Mouse (Mus musculus): ENCODE measurements around the gene Togaram2. TPM values are rescaled to one million over a fixed set of nuclear protein-coding genes. Genes with fewer than 3 reads are reported as not detected.

The Togaram2 gene
- polyA plus RNA-seq, 1 experiment from 2014 or later, result 0.50 TPM

DNA sequence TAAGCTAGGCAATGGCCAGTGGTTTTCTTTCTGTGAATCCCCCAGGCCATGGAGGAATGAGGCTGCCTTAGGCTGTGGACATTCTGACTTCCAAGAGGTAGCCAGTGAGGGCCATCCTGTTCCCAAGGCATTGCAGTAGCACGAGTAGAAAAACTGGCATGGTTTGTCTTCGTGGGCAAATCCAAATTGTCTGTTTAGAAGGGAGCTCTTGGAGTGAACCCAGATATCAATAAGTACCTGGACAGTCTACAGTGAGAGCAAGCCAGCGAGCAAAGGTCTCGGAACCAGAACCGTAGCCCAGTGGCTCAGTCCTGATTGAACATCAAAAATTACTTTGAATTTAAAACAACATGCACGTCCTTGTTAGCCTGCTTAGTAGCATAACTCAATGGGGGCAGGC is 10.2 kb downstream of the Togaram2 start:
- Histone ChIP-seq H3K4me3 (no peak overlapping the region), H3K27me3 (no peaks in the 10 kb centered on the region), H3K4me2 (no peak overlapping the region), H3K27ac (no peak overlapping the region), H3K4me1 (peaks cover 11% of the 10 kb centered on the region; the same call in 1 of the 2 replicates), H3K36me3 (no peaks in the 10 kb centered on the region), H3K9ac (no peak overlapping the region), H3K9me3 (no peaks in the 10 kb centered on the region)
- ATAC-seq (ENCODE audit: insufficient number of reproducible peaks, low FRiP score, low TSS enrichment, low read depth), result no peak
- WGBS, result 86% methylated on average over 6 of the region's 6 CpGs

DNA sequence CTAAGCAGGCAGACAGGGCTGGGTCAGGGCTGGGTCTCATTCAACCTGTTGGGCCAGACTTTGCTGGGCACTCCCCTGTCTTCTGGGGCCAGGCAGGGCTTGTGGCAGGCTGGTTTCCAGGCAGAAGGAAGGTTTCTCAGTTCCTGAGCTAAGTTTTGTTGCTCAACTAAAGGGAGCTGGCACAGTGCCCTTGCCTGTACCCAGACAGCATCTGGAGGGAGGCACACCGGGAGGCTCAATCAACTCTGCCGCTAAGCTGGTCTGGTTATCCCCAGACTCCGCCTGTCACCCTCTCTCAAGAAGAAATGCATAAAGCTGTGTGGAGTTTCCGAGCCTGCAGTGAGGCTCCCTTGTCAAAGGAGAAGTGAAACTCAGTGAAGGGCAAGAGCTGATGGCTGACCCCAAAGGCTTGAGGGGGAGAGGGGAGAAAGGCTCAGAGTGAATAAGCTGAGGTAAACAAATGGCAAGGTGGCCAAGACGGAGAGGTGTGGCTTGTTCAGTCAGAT is 11.1 kb downstream of the Togaram2 start:
- 28% methylated on average over 5 of the region's 5 CpGs for WGBS
- no peak for ATAC-seq (ENCODE audit: insufficient number of reproducible peaks, low FRiP score, low TSS enrichment, low read depth)

DNA sequence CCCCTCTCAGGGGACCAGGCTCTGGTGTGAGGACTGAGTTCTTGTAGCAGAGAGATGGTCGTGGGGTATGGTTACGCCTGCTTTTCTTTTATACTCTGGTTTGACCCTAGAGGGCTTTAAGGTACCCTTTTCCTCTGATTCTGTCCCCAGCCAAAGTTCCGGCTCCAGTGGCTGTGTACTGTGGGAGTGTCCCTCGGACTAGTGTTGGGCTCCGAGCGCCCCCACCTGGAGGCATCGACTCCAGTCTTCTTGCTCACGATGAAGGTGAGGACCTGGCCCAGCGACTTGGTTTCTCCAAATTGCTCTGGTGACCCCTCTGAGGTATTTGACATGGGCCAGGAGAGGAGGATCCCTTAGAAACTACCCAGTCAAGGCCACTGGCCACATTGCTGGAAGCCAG is 14.4 kb downstream of the Togaram2 start:
- Histone ChIP-seq H3K4me2 (no peak overlapping the region), H3K4me3 (no peak overlapping the region), H3K36me3 (no peaks in the 10 kb centered on the region), H3K9ac (no peak overlapping the region), H3K27ac (no peak overlapping the region), H3K4me1 (peaks cover 7% of the 10 kb centered on the region; the same call in 1 of the 2 replicates), H3K27me3 (no peaks in the 10 kb centered on the region), H3K9me3 (no peaks in the 10 kb centered on the region; the same call in 1 of the 2 replicates)
- 67% methylated on average over 9 of the region's 9 CpGs for WGBS
- ATAC-seq (ENCODE audit: insufficient number of reproducible peaks, low FRiP score, low TSS enrichment, low read depth), result no peak

More for the DNA sequence above, 11.1 kb downstream of the Togaram2 start:
- Histone ChIP-seq H3K9ac (no peak overlapping the region), H3K36me3 (no peaks in the 10 kb centered on the region), H3K4me3 (no peak overlapping the region), H3K9me3 (no peaks in the 10 kb centered on the region; the same call in 1 of the 2 replicates), H3K27me3 (no peaks in the 10 kb centered on the region), H3K4me2 (no peak overlapping the region), H3K27ac (peak overlapping the region; percentile 24; the same call in 1 of the 2 replicates), H3K4me1 (peaks cover 9% of the 10 kb centered on the region; the same call in 1 of the 2 replicates)

- H3K4me1 ChIP-seq, result no peaks in the 10 kb centered on the region; the same call in 1 of the 2 replicates
- H3K36me3 ChIP-seq, result no peaks in the 10 kb centered on the region
- H3K27me3 ChIP-seq, result no peaks in the 10 kb centered on the region
- 61% methylated on average over 5 of the region's 5 CpGs for WGBS
- no peak for ATAC-seq (ENCODE audit: insufficient number of reproducible peaks, low FRiP score, low TSS enrichment, low read depth)
- H3K9me3 ChIP-seq, result no peaks in the 10 kb centered on the region; the same call in 1 of the 2 replicates
- no peak overlapping the region for H3K9ac ChIP-seq
- no peak overlapping the region for H3K4me3 ChIP-seq
- H3K27ac ChIP-seq, result no peak overlapping the region
- H3K4me2 ChIP-seq, result no peak overlapping the region
Observed at GRCm38 (mm10) chr17:71689903-71690302, 16.8 kb downstream of the Togaram2 start.

DNA sequence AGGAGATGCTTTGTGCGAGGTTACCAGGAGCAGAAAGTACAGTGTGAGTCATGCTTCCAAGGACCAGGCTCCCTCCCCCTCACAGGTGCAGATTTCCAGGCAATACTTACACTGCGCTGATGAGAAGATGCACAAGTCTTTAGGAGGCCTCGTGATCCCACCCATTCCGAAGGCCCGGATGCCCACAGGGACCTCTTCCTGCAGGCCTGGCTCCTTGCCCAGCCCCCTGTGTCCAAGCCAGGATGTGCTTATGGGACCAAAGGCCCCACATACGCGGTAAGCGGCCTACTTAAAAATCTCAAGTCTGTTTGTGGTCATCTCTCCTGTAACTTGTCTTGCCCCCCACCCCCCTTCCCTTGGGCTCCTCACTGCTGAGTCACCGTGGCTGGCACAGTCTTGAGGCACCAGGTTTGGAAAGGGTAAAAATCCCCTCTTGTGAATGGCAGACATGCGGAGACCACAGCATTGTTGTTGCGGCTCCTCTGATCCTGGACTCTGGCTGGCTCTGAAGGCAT is 18.4 kb downstream of the Togaram2 start:
- H3K4me1 ChIP-seq, result no peaks in the 10 kb centered on the region; the same call in 1 of the 2 replicates
- no peaks in the 10 kb centered on the region for H3K36me3 ChIP-seq
- ATAC-seq (ENCODE audit: insufficient number of reproducible peaks, low FRiP score, low TSS enrichment, low read depth), result no peak
- no peak overlapping the region for H3K4me2 ChIP-seq
- H3K9ac ChIP-seq, result no peak overlapping the region
- no peak overlapping the region for H3K4me3 ChIP-seq
- 58% methylated on average over 11 of the region's 11 CpGs for WGBS
- no peaks in the 10 kb centered on the region for H3K27me3 ChIP-seq
- no peaks in the 10 kb centered on the region; the same call in 1 of the 2 replicates for H3K9me3 ChIP-seq
- H3K27ac ChIP-seq, result no peak overlapping the region

DNA sequence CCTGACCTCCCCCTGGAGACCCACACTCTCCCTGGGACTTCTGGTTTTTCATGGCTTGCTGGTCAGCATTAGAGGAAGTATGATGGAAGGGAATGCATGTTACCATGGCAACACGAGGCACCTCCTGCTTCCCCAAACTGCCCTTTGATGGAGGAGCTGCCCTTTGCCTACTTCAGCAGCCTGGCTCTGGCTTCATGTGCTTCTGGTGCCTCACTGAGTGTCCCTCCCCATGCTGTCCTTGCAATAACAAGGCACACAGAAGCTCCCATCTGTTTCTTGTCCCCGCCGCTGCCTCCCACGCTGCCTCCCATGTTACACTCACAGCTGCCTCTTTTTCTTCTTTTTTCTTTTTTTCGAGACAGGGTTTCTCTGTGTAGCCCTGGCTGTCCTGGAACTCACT is 20.3 kb downstream of the Togaram2 start:
- H3K27ac ChIP-seq, result no peak overlapping the region
- no peaks in the 10 kb centered on the region; the same call in 1 of the 2 replicates for H3K9me3 ChIP-seq
- H3K4me1 ChIP-seq, result no peaks in the 10 kb centered on the region; the same call in 1 of the 2 replicates
- no peaks in the 10 kb centered on the region for H3K36me3 ChIP-seq
- no peak for ATAC-seq (ENCODE audit: insufficient number of reproducible peaks, low FRiP score, low TSS enrichment, low read depth)
- no peak overlapping the region for H3K9ac ChIP-seq
- no peaks in the 10 kb centered on the region; the same call in 1 of the 2 replicates for H3K27me3 ChIP-seq
- no peak overlapping the region for H3K4me3 ChIP-seq
- WGBS, result 59% methylated on average over 5 of the region's 5 CpGs
- H3K4me2 ChIP-seq, result no peak overlapping the region

DNA sequence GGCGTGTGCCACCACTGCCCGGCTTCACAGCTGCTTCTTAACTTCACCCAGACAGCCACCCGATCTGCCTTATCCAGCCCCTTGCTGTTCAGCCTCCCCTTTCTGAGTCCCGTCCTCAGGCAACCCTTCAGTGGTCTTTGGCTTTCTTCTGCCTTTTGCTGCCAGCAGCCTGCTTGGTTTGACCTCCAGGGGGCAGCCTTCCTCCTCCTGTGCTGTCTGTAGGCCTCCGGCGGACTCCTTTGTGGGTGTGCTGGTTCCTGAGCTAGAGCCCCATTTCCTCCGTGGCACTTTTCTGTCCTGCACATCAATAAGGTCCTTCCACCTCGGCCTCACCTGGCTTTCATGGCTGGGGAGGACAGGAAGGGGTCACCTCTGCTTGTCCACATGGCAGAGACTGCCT is 20.7 kb downstream of the Togaram2 start:
- H3K27ac ChIP-seq, result no peak overlapping the region
- no peak overlapping the region for H3K4me2 ChIP-seq
- H3K4me1 ChIP-seq, result no peaks in the 10 kb centered on the region; the same call in 1 of the 2 replicates
- no peaks in the 10 kb centered on the region; the same call in 1 of the 2 replicates for H3K27me3 ChIP-seq
- no peaks in the 10 kb centered on the region for H3K36me3 ChIP-seq
- no peak overlapping the region for H3K9ac ChIP-seq
- no peak overlapping the region for H3K4me3 ChIP-seq
- ATAC-seq (ENCODE audit: insufficient number of reproducible peaks, low FRiP score, low TSS enrichment, low read depth), result no peak
- WGBS, result 62% methylated on average over 8 of the region's 8 CpGs
- H3K9me3 ChIP-seq, result no peaks in the 10 kb centered on the region; the same call in 1 of the 2 replicates

- Histone ChIP-seq H3K27ac (no peak overlapping the region), H3K9ac (no peak overlapping the region), H3K27me3 (no peaks in the 10 kb centered on the region; the same call in 1 of the 2 replicates), H3K4me1 (no peaks in the 10 kb centered on the region; the same call in 1 of the 2 replicates), H3K36me3 (no peaks in the 10 kb centered on the region), H3K9me3 (no peaks in the 10 kb centered on the region), H3K4me2 (no peak overlapping the region), H3K4me3 (no peak overlapping the region)
- whole genome bisulfite sequencing, result 81% methylated on average over 8 of the region's 8 CpGs
- no peak for ATAC-seq (ENCODE audit: insufficient number of reproducible peaks, low FRiP score, low TSS enrichment, low read depth)
Observed at GRCm38 (mm10) chr17:71695151-71695550, 22.1 kb downstream of the Togaram2 start.

DNA sequence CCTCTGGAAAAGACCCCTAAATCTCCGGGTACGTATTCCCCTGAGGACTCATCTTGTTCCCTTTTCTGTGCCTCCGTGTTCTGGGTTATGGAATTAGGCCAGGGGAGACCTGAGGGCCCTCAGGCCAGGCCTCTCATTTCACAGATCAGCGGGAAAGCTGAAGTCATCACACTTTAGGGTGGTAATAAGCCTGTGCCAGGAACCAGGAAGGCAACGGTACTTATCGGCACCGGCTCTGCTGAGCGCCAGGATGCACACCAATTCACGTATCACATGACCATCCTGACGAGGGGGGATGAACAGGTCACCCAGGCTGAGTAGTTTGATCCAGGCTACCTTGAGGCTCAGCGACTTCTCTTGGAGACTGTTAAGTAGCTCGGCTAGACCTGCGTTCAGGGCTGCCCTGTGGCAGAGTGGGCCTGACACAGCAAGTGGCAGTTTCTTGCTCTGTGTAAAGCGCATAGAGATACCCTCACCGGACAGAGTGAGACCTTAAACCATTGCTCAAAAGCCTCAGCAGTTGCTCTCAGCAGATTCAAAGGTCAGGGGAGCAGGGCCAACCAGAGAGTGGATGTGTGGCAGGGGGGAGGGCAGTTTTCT is 22.8 kb downstream of the Togaram2 start:
- peaks cover 2% of the 10 kb centered on the region; the same call in 1 of the 2 replicates for H3K27me3 ChIP-seq
- no peaks in the 10 kb centered on the region; the same call in 1 of the 2 replicates for H3K4me1 ChIP-seq
- H3K4me3 ChIP-seq, result no peak overlapping the region
- ATAC-seq (ENCODE audit: insufficient number of reproducible peaks, low FRiP score, low TSS enrichment, low read depth), result no peak
- no peaks in the 10 kb centered on the region for H3K36me3 ChIP-seq
- WGBS, result 62% methylated on average over 15 of the region's 15 CpGs
- no peak overlapping the region for H3K9ac ChIP-seq
- no peaks in the 10 kb centered on the region for H3K9me3 ChIP-seq
- no peak overlapping the region for H3K4me2 ChIP-seq
- no peak overlapping the region for H3K27ac ChIP-seq

DNA sequence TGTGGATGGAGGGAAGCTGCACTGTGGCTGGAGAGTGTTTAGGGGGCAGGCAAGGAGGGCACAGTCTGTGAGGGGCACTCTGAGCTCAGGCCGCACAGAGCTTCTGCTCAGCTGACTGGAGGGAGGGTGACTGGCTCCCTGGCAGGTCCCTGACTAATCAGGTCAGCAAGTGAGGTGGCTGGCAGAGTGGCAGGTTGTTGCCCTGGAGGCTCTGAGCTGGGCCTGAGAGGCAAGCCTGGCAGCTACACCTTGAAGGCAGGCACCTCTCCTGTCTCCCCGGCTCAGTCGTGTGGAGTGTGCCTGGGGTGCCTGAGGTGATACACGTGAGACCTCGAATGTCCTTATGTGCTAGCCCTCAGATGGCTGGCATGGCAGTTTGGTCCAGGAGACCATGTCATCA is 23.3 kb downstream of the Togaram2 start:
- WGBS, result 78% methylated on average over 5 of the region's 5 CpGs

GRCm38 (mm10) chr17:71697896-71698618 is 25.0 kb downstream of the Togaram2 start:
- no peaks in the 10 kb centered on the region for H3K4me1 ChIP-seq
- no peaks in the 10 kb centered on the region for H3K36me3 ChIP-seq
- H3K27me3 ChIP-seq, result peaks cover 2% of the 10 kb centered on the region; the same call in 1 of the 2 replicates
- no peaks in the 10 kb centered on the region for H3K9me3 ChIP-seq
- ATAC-seq (ENCODE audit: insufficient number of reproducible peaks, low FRiP score, low TSS enrichment, low read depth), result no peak
- no peak overlapping the region for H3K4me3 ChIP-seq
- no peak overlapping the region for H3K27ac ChIP-seq
- no peak overlapping the region for H3K4me2 ChIP-seq
- WGBS, result 76% methylated on average over 11 of the region's 11 CpGs
- H3K9ac ChIP-seq, result no peak overlapping the region

More for the DNA sequence above, 23.3 kb downstream of the Togaram2 start:
- Histone ChIP-seq H3K4me1 (no peaks in the 10 kb centered on the region; the same call in 1 of the 2 replicates), H3K9ac (no peak overlapping the region), H3K27ac (no peak overlapping the region), H3K4me3 (no peak overlapping the region), H3K4me2 (no peak overlapping the region), H3K27me3 (peaks cover 2% of the 10 kb centered on the region; the same call in 1 of the 2 replicates), H3K36me3 (no peaks in the 10 kb centered on the region), H3K9me3 (no peaks in the 10 kb centered on the region)
- ATAC-seq (ENCODE audit: insufficient number of reproducible peaks, low FRiP score, low TSS enrichment, low read depth), result 0 out of 2 replicates have a peak, but pooled peaks have one; percentile 20

GRCm38 (mm10) chr17:71698619-71698956 is 25.5 kb downstream of the Togaram2 start:
- 83% methylated on average over 11 of the region's 11 CpGs for WGBS
- Histone ChIP-seq H3K36me3 (no peaks in the 10 kb centered on the region), H3K4me3 (no peak overlapping the region), H3K27me3 (peaks cover 2% of the 10 kb centered on the region; the same call in 1 of the 2 replicates), H3K9ac (no peak overlapping the region), H3K4me2 (no peak overlapping the region), H3K9me3 (no peaks in the 10 kb centered on the region), H3K4me1 (no peaks in the 10 kb centered on the region), H3K27ac (no peak overlapping the region)
- ATAC-seq (ENCODE audit: insufficient number of reproducible peaks, low FRiP score, low TSS enrichment, low read depth), result no peak

All from limb, embryonic 15.5 days (tissue).